Mouse (Mus musculus): ENCODE results near the gene Pprc1.
A peak's percentile ranks its signal among the peaks of the same experiment; 100 is the strongest.

DNA sequence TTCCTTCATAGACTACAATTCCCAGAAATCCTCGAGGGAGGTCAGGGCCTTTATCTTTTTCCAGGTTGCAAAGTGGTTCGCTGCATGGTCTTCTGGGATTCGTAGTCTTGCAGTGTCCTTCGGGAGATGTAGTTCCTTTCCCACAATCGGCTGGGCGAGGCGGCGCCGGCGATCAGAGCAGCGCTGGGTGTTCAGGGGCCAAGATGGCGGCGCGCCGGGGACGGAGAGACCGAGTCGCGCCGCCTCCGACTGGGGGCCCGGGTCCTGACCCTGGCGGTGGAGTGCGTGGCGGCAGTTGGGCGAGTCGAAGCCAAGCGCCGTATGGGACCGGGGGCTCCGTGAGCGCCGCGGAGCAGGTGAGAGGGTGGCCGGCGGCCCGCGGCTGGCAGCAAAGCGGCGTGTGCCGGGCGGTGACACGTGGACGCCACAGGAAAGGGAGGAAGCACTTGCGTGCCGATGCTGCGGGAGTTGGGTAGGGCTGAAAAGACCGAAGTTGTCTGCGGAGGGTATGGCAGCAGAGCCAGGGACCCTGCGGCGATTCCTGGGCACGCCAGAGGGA is 11.8 kb downstream of the Pprc1 start:
- TF ChIP-seq CTCF (IDR thresholded peaks at IDR 0.05; ENCODE audit: extremely low read depth, insufficient read length, insufficient replicate concordance, low read depth, low read length) (no peak), POLR2A (IDR thresholded peaks at IDR 0.05; ENCODE audit: low read depth, low read length) (0 out of 2 replicates have a peak, but pooled peaks have one; percentile 47)
